Mouse (Mus musculus): ENCODE measurements around the gene Cfap58. TPM values are rescaled to one million over a fixed set of nuclear protein-coding genes. Genes with fewer than 3 reads are reported as not detected.

Cfap58 gene
- total RNA-seq, 1 experiment from 2014 or later = not detected

- no peak for ATAC-seq (replicated peaks in 1 of 2; ENCODE audit: insufficient read depth in 1 of 2, low FRiP score in 2 of 2, low TSS enrichment in 1 of 2, low read depth in 1 of 2, poor library complexity in 2 of 2, severe bottlenecking in 2 of 2)
Observed at GRCm38 (mm10) chr19:47939361-47939760, 1.9 kb downstream of the Cfap58 start.

DNA sequence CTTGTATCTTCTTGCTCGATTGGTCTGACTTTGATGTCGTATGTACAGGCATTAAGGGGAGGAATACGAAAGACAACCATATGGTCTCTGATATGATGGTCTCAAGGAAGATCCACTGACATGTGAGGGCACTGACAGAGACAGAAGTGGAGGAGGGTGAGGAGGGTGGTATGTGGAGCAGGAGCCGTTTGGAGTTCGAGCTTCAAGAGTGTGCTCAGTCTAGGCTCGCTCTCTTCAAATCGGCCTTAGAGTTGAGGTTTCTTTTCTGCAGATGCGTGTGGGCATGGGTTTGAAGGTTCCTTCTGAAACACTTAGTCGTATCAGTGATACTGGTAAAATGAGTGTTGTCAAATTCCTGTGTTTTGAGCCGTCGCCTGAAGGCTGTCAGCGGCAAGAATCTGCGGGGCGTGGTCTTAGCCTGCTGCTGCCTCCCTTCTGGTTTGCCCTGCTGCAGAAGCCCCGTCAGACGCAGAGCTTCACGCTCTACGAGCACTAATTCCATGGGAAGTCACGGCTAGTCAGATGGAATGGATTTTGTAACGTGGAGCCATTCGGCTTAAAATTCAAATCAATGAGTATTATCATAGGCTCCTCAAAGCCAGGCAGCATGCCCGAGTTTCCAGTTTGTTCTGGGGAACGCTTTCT, 9.5 kb downstream of the Cfap58 start:
- ATAC-seq (replicated peaks in 1 of 2; ENCODE audit: insufficient read depth in 1 of 2, low FRiP score in 2 of 2, low TSS enrichment in 1 of 2, low read depth in 1 of 2, poor library complexity in 2 of 2, severe bottlenecking in 2 of 2) = no peak

DNA sequence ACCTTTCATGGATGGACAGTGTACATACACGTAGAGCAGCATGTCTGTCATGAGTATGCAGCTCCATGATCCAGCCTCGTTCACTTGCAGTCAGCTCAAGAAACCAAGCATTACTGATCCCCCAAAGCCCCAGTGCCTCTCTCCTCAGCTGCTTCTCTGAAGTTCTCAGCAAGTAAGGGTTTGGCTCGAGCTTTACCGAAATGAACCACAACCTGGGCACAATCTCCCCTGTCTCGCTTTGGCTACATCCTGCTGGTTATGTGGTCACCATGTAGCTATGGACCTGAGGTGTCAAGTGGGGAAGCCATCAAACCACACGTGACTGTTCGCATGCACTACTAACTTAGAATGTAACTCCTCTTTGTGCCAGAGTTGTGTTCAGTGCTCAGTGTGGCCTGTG, 13.5 kb downstream of the Cfap58 start:
- 0 out of 4 replicates have a peak, but pooled peaks of 1 of the 2 experiments have one; percentile 29 for ATAC-seq (replicated peaks in 1 of 2; ENCODE audit: insufficient read depth in 1 of 2, low FRiP score in 2 of 2, low TSS enrichment in 1 of 2, low read depth in 1 of 2, poor library complexity in 2 of 2, severe bottlenecking in 2 of 2)

GRCm38 (mm10) chr19:47953169-47953568, 15.7 kb downstream of the Cfap58 start:
- no peak for ATAC-seq (replicated peaks in 1 of 2; ENCODE audit: insufficient read depth in 1 of 2, low FRiP score in 2 of 2, low TSS enrichment in 1 of 2, low read depth in 1 of 2, poor library complexity in 2 of 2, severe bottlenecking in 2 of 2)

DNA sequence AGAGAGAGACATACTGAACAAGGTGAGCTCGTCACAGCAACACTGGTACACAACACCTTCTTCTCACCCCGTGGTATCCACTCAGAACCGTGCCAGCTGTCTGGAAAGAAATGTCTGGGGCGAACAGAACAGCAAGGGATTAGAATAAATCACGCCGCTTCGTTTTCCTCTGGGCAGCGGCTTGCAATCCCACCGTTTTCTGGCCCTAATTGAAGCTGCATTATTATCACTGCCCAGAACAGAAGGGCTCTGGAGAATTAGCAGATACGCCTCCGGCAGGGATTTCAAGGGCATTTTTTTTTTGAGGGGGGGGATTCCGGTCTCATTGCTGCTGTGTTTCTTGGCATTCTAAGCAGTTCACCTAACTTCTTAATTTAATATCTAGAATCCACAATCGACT, 20.7 kb downstream of the Cfap58 start:
- ATAC-seq (replicated peaks in 1 of 2; ENCODE audit: insufficient read depth in 1 of 2, low FRiP score in 2 of 2, low TSS enrichment in 1 of 2, low read depth in 1 of 2, poor library complexity in 2 of 2, severe bottlenecking in 2 of 2) = no peak

DNA sequence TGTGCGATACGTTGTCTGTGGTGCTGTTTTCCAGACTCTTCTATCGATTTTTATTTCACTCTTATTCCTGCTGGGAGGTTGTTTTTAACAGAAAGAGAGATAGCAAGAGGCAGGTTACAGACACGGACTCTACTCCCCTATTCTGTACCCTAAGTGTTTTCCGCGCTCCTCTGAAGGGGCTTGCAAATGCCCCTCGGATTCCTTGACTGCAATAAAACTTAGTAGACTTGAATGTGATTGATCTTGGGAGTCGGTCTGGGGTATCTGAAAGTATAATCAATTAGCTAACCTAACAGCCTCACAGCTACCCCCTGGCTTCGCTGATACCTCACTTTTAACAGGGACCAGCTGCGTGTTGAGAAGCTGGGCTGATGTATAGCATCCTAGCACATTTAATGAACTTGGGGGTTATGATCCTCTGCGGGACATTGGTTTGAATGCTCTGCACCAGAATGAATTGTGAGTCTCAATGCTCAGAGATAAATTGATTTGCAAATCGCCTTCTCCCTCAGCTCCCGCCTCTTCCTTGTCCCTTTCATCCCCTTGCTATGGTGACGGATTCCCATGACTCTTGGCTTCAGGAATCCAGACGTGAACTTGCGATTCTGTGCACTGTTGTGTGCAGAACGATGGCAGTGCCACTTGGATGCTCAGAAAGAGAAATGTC, 31.7 kb downstream of the Cfap58 start:
- ATAC-seq (replicated peaks in 1 of 2; ENCODE audit: insufficient read depth in 1 of 2, low FRiP score in 2 of 2, low TSS enrichment in 1 of 2, low read depth in 1 of 2, poor library complexity in 2 of 2, severe bottlenecking in 2 of 2) = no peak

DNA sequence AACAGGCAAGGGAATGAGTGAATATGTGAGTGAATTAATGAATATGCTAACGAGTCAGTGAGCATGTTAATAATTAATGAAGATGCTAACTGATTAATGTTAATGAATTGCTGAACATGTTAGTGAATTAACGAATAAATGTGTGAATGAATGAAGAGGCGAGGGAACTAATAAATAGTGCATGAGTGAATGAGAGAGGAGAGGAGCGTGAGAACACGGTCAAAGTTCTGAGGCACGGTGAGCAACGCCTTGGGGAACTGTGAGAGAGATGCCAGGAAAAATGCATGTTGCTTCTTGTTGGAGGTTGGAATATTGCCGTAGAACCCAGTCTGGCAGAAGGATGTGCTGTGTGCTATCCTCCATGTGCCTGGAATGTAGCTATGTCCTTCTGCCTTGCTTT, 33.6 kb downstream of the Cfap58 start:
- no peak for ATAC-seq (replicated peaks in 1 of 2; ENCODE audit: insufficient read depth in 1 of 2, low FRiP score in 2 of 2, low TSS enrichment in 1 of 2, low read depth in 1 of 2, poor library complexity in 2 of 2, severe bottlenecking in 2 of 2)

- ATAC-seq (replicated peaks in 1 of 2; ENCODE audit: insufficient read depth in 1 of 2, low FRiP score in 2 of 2, low TSS enrichment in 1 of 2, low read depth in 1 of 2, poor library complexity in 2 of 2, severe bottlenecking in 2 of 2) = no peak
Observed at GRCm38 (mm10) chr19:47978109-47978701, 40.7 kb downstream of the Cfap58 start.

- ATAC-seq (replicated peaks in 1 of 2; ENCODE audit: insufficient read depth in 1 of 2, low FRiP score in 2 of 2, low TSS enrichment in 1 of 2, low read depth in 1 of 2, poor library complexity in 2 of 2, severe bottlenecking in 2 of 2) = no peak
Observed at GRCm38 (mm10) chr19:47979446-47979845, 42.0 kb downstream of the Cfap58 start.

- no peak for ATAC-seq (replicated peaks in 1 of 2; ENCODE audit: insufficient read depth in 1 of 2, low FRiP score in 2 of 2, low TSS enrichment in 1 of 2, low read depth in 1 of 2, poor library complexity in 2 of 2, severe bottlenecking in 2 of 2)
Observed at GRCm38 (mm10) chr19:47980241-47980640, 42.8 kb downstream of the Cfap58 start.

- no peak for ATAC-seq (replicated peaks in 1 of 2; ENCODE audit: insufficient read depth in 1 of 2, low FRiP score in 2 of 2, low TSS enrichment in 1 of 2, low read depth in 1 of 2, poor library complexity in 2 of 2, severe bottlenecking in 2 of 2)
Observed at GRCm38 (mm10) chr19:47985606-47986213, 48.2 kb downstream of the Cfap58 start.

DNA sequence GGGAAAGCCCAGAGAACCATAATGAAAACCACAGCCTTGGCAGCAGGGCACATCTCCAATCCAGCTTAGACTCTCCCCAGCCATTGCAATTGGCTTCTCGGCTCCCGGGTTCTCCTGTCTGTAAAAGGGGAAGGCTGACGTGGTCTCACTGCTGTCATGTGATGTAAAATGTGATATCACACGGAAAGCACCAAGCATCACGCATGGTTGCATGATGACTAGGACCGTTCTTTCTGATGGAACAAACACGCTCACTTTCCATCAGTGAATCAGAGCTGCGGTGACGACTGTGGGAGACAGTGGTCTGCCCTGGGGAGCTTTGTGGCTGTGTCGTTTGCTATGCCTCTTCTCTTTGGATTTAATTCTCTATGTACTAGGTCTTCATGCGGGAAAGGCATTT, 50.5 kb downstream of the Cfap58 start:
- ATAC-seq (replicated peaks in 1 of 2; ENCODE audit: insufficient read depth in 1 of 2, low FRiP score in 2 of 2, low TSS enrichment in 1 of 2, low read depth in 1 of 2, poor library complexity in 2 of 2, severe bottlenecking in 2 of 2) = no peak

GRCm38 (mm10) chr19:47988456-47988855, 51.0 kb downstream of the Cfap58 start:
- peak; percentile 58 to 65; a peak in 2 of 4 replicates for ATAC-seq (replicated peaks in 1 of 2; ENCODE audit: insufficient read depth in 1 of 2, low FRiP score in 2 of 2, low TSS enrichment in 1 of 2, low read depth in 1 of 2, poor library complexity in 2 of 2, severe bottlenecking in 2 of 2)

GRCm38 (mm10) chr19:47988880-47989574, 51.6 kb downstream of the Cfap58 start:
- no peak for ATAC-seq (replicated peaks in 1 of 2; ENCODE audit: insufficient read depth in 1 of 2, low FRiP score in 2 of 2, low TSS enrichment in 1 of 2, low read depth in 1 of 2, poor library complexity in 2 of 2, severe bottlenecking in 2 of 2)

DNA sequence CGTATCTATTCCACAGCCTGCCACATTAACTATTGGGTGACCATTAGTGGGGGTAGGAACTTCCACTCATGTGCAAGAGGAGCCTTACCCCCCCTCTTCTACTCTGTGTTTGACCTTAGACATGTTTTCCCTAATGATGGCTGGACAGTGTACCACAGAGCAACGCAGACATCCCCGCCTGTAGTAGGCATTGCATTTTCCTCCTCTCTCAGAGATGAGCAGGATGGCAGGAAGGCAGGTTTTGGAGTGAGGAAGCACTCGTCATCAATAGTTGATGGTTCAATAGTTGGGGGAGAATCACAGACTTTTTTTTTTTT, 52.1 kb downstream of the Cfap58 start:
- no peak for ATAC-seq (replicated peaks in 1 of 2; ENCODE audit: insufficient read depth in 1 of 2, low FRiP score in 2 of 2, low TSS enrichment in 1 of 2, low read depth in 1 of 2, poor library complexity in 2 of 2, severe bottlenecking in 2 of 2)

DNA sequence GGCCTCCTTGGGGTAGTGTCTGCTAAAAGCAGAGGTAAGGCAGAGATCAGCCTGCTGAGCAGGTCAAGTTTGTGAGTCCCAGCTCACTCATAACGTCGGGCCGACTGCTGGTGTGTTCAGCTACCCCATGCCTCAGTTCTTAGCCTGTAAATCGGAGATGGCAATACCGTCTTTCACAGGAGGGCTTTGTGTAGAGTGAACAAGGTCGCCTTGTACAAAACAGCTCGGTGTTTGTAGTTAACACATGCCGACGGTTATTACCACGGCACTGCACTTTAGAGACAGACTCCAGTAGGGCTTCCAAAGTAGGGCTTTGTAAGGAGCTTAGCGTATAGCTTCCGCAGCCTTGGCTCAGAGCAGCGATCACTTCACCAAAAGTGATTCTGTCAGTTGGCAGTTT, 63.8 kb downstream of the Cfap58 start:
- no peak; a peak in 1 of 4 replicates for ATAC-seq (replicated peaks in 1 of 2; ENCODE audit: insufficient read depth in 1 of 2, low FRiP score in 2 of 2, low TSS enrichment in 1 of 2, low read depth in 1 of 2, poor library complexity in 2 of 2, severe bottlenecking in 2 of 2)

DNA sequence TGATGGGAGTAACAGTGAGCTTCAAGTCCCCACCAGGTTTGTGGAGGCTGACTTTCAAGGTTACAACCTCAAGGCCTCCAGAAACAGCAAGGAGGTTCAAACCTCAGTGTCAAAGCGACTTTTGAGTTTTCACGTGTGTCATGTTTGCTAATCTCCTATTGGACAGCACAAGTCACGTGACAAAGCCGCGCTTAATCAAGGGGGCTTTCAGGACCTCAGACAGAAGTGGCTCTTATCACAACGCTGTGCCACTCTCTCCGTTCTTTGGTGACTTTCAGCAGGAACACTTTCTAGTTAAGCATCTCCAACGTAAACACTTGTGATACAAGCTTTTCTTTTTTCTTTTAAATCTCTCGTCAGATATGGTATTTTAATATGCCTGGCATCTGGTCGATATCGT, 64.3 kb downstream of the Cfap58 start:
- no peak for ATAC-seq (replicated peaks in 1 of 2; ENCODE audit: insufficient read depth in 1 of 2, low FRiP score in 2 of 2, low TSS enrichment in 1 of 2, low read depth in 1 of 2, poor library complexity in 2 of 2, severe bottlenecking in 2 of 2)
